Mouse (Mus musculus): ENCODE measurements around the gene Serpinh1. TPM values are rescaled to one million over a fixed set of nuclear protein-coding genes. Genes with fewer than 3 reads are reported as not detected.
A peak's percentile ranks its signal among the peaks of the same experiment; 100 is the strongest.

Serpinh1 gene
- total RNA-seq, 2 experiments from 2014 or later, result 19.1 to 19.3 TPM

DNA sequence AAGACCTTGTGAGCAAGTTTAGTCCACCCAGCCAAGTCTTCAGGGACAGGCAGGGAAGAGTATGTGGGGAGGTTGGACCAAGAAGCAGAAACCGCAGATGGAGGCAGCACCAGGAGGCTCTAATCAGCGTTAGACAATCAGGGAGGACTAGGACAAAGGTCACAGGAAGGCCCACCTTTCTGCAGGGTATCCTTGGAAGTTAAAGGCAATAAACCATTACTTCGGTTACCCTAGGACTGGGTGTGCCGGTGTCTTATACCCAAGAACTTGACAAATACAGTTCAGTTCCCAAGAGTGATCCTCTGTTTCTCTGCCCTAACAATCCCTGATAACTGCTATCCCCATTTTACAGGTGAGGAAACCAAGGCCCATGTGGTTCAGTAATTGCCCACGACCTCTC is 23.0 kb downstream of the Serpinh1 start:
- DNase-seq (ENCODE audit: low spot score in 2 of 2), result no peak

DNA sequence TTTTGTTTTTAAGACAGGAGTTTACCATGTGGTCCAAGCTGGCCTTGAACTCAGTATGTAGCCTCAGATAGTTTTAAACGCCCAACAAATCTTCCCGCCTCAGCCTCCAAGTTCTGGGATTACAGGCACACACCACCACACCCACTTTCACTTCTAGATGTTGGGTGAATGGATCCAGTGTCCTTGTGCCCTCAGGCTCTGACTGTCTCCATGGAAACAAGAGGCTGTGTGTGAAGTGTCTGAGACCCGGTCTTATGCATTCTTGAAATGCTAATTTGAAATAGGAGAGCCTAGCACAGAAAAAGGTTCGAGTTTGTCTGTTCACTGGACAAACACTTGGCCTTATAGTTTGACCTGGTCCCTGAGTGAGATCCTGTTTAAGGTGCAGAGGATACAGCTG is 24.2 kb downstream of the Serpinh1 start:
- DNase-seq (ENCODE audit: low spot score in 2 of 2), result no peak

DNA sequence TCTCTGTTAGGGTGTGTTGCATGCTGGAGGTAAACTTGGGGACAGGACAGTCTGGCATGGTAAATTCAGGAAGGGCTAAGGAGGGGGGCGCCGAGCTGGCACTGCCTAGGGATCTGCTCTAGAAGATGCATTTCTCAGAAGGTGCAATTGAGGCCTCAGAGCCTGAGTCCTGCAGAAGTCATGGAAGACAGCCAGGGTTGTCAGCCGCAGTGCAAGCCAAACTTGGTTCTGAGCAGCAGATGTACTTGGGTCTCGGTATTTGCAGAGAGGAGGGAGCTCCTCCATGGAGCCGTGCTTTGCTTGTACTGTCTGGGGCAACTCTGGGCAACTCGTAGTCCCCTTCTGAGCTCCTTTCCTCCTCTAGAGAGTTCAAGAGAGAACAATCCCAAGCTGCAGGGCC is 26.9 kb downstream of the Serpinh1 start:
- no peak for DNase-seq (ENCODE audit: low spot score in 2 of 2)

DNA sequence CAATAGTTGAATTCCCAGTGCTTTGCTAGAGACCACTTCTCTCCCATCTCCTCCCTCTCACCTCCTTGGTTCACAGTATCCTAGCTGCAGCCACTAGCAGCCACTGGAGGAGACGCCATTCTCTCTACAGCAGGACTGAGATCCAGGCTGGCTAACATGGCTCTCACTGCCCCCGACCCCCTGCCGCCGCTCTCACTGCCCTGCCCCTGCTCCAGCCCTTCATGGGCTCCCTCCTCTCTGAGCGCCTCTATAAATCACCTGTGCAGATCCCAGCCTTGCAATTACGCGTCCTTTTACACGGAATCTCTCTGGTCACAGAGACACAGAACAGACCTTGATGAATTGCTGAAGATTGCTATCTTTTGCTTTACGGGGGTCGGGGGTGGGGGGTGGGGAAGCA is 28.2 kb downstream of the Serpinh1 start:
- DNase-seq (ENCODE audit: low spot score in 2 of 2), result no peak

DNA sequence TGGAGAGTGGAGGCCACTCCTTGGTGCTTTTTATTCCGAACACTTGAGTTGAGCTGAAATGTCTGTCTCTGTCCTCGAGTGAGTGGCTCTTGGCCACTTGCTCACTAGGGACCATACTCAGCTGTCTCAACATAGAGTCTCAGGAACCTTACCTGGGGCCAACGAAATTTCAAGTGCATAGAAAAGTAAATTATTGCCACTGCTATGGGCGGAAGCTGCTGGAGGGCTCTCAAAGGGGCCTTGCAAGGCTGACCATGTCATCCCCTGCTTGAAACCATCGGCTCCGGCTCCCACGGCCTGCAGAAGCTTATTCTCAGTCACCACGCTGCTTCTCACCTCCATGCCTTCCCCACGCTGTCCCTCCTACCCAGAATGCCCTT is 29.7 kb downstream of the Serpinh1 start:
- no peak for DNase-seq (ENCODE audit: low spot score in 2 of 2)

DNA sequence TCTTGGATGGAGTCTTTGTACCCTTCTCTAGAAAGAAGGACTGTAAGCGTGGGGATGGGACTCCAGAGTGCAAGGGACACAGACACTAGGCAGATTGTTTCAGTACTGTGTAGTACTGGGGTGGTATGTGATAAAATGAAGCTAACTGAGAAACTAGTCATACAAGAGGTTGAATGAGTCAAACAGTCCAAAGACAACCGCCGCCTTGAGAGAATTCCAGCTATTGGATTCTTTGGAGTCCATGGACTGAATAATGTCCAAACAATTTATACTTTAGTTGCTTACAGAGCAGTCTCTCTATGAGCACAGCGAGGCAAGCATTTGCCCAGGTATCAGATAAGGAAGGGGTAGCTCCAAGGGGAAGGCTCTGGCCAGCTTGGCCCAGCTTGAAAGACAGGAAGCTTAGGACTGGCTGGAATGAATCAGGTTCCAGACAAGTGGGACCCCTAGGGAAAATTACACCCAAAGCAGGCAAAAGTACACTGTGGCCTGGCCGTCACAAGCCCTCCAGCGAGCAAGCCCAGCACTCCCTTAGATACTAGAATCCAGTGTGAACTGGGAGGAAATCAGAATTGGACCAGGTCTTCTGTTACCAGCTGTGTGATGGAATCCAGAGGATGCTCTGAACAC is 30.2 kb downstream of the Serpinh1 start:
- no peak for DNase-seq (ENCODE audit: low spot score in 2 of 2)

DNA sequence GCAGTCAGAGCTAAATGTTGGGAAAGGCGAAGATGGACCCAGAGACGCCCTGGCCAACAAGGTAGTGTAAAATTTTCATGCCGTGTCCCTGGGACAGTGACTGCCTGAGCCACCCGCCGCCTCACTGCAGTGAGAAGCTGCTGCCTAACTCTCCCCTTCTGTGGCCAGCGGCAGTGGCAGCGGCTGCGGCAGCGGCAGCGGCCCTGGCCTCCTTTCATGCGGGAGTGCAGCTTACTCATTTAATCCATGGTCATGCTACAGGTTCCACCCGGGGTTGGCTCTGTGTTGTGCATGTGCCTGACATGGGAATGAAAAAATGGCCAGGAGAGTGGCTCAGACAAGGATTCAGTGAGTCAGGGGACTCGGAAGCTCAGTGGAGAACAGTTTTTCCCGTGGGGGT is 32.5 kb downstream of the Serpinh1 start:
- DNase-seq (ENCODE audit: low spot score in 2 of 2), result no peak

DNA sequence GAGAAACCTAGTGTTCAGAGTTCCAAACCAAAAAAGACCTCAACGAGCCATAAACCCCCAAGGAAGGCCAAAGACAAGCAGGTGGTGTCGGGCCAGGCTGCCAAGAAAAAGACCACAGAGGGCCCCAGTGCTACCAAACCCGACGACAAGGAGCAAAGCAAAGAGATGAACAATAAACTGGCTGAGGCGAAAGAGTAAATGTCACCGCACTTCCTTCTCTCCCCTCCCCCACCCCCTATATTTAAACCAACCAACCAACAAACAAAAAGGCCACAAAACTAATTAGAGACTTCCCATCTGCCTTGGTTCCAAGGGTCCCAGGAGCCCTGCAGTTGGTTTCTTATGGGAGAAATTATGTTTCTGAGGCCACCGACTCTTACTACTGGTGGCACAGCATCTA is 35.6 kb downstream of the Serpinh1 start:
- DNase-seq (ENCODE audit: low spot score in 2 of 2), result no peak

DNA sequence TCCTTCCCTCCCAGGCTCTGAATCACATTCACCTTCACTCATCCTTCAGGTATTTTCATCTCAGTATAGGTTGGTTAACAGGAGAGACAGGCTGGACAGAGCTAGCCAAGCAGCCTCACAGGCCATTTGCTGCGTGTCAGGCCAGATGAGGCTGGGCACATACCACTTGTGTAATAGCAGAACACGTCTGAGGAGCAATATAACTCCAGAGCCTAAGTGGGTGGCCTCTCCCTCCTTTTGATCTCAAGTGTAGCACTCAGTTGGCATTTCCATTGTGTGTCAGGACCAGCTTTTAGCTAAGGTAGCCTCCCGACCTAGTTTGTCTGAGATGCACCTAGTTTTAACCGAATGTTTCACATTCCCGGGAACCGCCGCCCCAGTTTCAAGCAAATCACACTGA is 36.8 kb downstream of the Serpinh1 start:
- DNase-seq (ENCODE audit: low spot score in 2 of 2), result no peak

DNA sequence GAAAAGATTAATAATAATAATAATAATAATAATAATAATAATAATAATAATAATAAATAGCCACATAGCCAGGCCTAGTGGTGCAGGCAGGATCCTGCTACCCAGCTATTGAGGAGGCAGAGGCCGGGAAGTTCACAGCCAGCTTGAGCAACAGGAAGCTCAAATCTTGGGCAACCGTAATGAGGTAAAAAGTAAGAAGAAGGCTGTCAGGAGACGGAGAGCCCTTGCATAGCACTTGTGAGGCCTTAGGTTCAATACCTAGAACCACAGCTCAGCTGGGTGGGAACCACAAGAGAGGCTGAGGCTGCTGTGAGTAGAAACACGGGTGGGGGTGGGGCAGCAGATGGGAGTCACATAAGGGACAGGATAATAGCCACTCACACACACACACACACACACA is 38.5 kb downstream of the Serpinh1 start:
- DNase-seq (ENCODE audit: low spot score in 2 of 2), result no peak

DNA sequence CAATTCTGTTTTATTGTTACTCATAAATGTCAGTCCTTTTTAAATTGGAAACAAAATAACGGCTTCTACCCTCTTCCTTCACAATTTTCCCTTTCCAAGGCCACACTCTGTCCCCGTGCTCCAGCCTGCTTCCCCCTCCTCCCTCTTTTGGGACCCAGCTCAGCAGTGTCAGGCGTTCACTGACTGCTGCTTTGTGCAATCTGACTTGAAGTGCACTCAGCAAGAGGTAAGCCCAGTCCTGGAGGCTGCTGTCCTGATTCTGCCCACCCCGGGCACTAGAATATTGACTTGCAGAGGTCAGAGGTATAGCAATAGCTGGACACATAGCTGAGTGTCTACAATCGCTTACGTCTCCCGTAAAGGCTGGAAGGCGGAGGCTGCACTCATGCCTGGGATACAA is 39.8 kb downstream of the Serpinh1 start:
- no peak for DNase-seq (ENCODE audit: low spot score in 2 of 2)

DNA sequence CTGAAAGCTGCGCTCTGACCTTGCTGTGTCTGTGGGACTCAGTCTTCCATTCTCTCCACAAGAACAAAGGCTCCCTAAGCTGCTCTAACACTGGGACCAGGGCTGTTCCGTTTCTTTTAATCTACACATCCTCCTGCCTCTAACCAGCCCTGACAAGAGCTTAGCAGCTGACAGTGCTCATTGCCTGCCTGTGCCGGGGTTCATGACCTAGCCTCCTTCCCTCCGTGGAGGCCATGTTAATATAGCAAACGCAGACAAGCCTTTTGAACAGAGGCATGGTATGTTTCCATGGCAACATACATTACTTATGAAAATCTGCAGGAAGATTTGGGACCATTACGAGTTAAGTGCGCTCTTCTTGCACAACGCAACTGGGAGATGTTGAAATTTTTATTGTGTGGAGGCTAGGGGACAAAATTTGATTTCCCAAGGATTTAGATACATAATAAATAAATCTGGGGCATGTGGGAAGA is 40.3 kb downstream of the Serpinh1 start:
- no peak for DNase-seq (ENCODE audit: low spot score in 2 of 2)

DNA sequence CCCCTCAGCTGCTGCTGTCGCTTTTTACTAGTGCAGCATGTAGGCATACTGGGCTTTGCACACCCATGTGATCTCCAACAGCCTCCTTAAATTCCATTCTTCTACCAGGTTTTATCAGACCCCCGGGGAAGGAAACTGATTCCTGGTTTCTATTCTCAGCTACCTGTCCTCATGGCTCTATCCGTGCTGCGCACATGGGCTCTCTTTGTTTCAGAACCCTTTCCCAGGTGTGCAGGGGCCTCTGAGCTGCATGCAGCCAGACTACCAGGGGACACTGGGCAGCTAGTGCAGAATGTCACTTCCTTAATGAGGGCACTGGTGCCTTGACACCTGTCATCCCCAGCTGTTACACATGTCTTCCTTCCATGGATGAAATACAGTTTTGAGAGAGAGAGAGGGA is 41.0 kb downstream of the Serpinh1 start:
- no peak for DNase-seq (ENCODE audit: low spot score in 2 of 2)

DNA sequence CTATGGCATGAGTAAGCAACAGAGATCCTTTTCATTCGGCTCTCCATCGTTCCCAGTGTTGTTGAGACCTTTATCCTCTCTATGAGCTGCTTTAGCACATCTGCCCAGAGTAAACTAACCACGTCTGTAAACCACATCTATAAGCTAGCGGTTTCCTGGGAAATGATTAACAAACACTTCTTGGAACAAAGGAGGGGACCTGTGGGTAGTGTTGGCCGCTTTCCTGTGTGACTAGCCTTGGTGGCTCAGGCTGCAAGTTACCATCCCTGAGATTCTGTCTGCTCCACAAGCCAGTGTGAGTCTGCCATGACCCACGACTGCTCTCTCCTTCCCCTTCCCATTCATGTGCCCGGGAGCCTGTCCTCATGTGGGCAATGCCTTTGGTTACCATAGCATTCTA is 41.6 kb downstream of the Serpinh1 start:
- no peak for DNase-seq (ENCODE audit: low spot score in 2 of 2)

DNA sequence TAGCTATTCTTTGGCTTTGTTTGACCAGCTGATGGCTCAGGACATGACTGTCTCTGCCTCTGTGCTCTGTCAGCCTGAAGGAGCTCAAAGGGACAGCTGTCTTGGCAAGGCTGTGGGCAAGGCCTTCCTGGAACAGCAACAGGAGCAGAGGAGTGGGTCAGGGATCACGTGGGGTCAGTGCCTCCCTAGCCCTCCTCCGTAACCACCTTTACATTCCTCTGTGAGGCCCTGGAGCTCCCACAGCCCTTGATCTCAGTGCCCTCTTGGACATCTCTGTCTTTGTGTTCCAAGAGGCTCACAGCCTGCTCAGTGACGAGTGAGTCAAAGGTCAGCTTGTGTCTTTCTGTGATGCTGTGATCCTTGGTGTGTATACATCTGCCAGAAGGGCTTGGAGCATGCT is 46.4 kb downstream of the Serpinh1 start:
- no peak for DNase-seq (ENCODE audit: low spot score in 2 of 2)

DNA sequence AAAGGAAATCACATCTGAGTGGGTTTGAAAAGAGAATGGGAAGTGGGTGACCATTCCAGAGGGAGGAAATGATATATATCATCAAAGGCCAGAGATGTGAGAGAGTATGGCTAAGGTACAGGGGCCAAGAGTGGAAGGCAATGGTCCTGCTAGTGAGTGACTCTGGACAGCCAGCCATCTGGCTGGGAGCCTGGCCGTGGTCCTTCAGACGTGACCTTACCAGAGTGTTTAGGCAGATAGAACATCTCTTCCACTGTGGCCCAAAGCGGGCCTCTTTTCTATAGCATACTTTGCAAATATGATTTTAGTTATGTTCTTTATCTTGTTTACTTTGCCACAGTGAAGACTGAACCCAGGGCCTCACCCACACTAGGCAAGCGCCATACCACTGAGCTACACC is 47.4 kb downstream of the Serpinh1 start:
- DNase-seq (ENCODE audit: low spot score in 2 of 2), result no peak

DNA sequence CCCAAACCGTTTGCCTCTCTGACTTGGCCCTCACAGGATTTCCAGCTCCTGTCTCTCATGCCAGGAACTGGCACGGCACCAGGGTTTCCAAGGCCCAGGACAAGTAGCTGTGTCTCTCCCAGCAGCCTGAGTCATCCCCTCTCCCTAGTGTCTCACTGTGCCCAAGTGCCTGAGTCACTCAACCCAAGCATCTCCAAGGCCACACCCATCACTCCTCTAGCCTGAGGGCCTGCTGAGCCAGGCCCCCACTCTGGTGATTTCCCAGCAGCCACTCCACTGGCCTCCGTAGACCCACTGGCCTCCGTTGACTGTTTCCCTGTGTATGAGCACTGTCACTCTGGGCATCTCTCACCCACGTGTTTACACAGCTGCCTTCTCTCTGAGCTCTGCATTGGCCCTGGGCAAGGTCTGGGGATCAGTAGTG is 48.1 kb downstream of the Serpinh1 start:
- peak in 1 of 2 experiments; percentile 59 for DNase-seq (ENCODE audit: low spot score in 2 of 2)

DNA sequence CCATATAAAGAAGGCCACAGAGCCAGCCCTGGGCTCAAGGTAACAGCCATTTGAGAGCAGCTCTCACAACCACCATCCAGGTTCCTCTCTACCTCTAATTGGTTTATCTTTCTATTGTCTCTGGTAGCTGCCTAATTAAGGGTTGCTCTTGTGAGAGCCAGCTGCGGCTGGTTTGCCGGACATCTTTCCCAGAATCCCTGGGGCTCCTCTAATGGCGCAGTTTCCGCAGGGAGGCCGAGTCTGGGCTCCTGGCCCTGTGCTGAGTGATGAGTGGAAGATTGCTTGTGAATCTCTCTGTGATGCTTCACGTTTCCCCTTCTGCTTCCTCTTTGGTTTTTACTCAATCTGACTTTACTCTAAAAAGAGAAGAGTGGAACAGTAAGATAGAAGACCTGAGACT is 49.0 kb downstream of the Serpinh1 start:
- DNase-seq (ENCODE audit: low spot score in 2 of 2), result no peak

DNA sequence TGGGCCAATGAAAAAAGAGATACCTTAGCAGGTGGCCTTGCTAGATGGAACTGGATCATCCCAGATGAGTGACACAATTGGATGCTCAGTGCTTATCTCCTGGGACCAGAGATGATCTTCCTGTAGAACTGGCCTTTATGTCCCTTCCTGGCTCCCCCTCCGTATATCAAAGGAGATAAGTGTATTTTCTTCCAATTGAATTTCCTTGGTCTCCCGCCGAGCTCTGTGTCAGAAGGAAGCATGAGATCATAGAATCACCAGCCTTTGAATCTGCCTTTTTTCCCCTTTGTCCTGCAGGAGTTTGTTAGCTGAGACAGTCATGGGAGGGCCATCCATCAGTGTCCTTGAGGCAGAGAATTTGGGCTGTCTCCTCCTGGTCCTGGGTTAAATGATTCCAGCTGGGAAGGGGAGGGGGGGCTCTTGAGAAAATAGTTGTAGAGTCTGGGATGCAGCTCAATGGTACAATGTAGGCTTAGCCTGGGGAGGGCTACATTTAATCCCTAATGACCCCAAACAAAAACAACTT is 52.3 kb downstream of the Serpinh1 start:
- no peak for DNase-seq (ENCODE audit: low spot score in 2 of 2)
